Mouse (Mus musculus): Measurements from ENCODE around the gene Btbd18. TPM values are rescaled to one million over a fixed set of nuclear protein-coding genes. Genes with fewer than 3 reads are reported as not detected.
A peak's percentile ranks its signal among the peaks of the same experiment; 100 is the strongest.

The Btbd18 gene
- not detected for total RNA-seq (2021)
- long read RNA-seq, experiment 1, result 0 reads
- long read RNA-seq, experiment 2, result 0 reads

- DNase-seq, result no peak
- intact Hi-C loops (cut with DNase I; ENCODE audit: low total_unique reads), result loop anchor here (5.0 kb wide), 1 partner anchor 37 kb away; no protein-coding TSS in a partner anchor
Measured at GRCm38 (mm10) chr2:84658806-84659205, at the start of gene Btbd18. Btbd18 (plus strand) TSS chr2:84659079.

- intact Hi-C loops (cut with DNase I; ENCODE audit: low total_unique reads), result no loop called here
- DNase-seq, result no peak
Measured at GRCm38 (mm10) chr2:84612764-84613163, 46.1 kb upstream of the Btbd18 start.

GRCm38 (mm10) chr2:84617637-84618515 is 41.0 kb upstream of the Btbd18 start:
- no peak for DNase-seq
- intact Hi-C loops (cut with DNase I; ENCODE audit: low total_unique reads), result loop anchor here (5.0 kb wide), 1 partner anchor 49 kb away; no protein-coding TSS in a partner anchor

- no peak for DNase-seq
- intact Hi-C loops (cut with DNase I; ENCODE audit: low total_unique reads), result loop anchor here (5.0 kb wide), 1 partner anchor 48 kb away; no protein-coding TSS in a partner anchor
Measured at GRCm38 (mm10) chr2:84618914-84619313, 40.0 kb upstream of the Btbd18 start.

GRCm38 (mm10) chr2:84619646-84620340 is 39.1 kb upstream of the Btbd18 start:
- intact Hi-C loops (cut with DNase I; ENCODE audit: low total_unique reads), result loop anchor here (5.0 kb wide), 2 partner anchors 38 to 48 kb away; partner anchors contain the start of gene Btbd18
- no peak for DNase-seq

- intact Hi-C loops (cut with DNase I; ENCODE audit: low total_unique reads), result loop anchor here (5.0 kb wide), 1 partner anchor 35 kb away; the partner anchor contains the start of gene Btbd18
- no peak for DNase-seq
Measured at GRCm38 (mm10) chr2:84622668-84623067, 36.2 kb upstream of the Btbd18 start.

GRCm38 (mm10) chr2:84623428-84624119 is 35.3 kb upstream of the Btbd18 start:
- intact Hi-C loops (cut with DNase I; ENCODE audit: low total_unique reads), result loop anchor here (5.0 kb wide), 1 partner anchor 34 kb away; the partner anchor contains the start of gene Btbd18

GRCm38 (mm10) chr2:84624201-84624600 is 34.7 kb upstream of the Btbd18 start:
- DNase-seq, result no peak
- intact Hi-C loops (cut with DNase I; ENCODE audit: low total_unique reads), result loop anchor here (5.0 kb wide), 1 partner anchor 33 kb away; the partner anchor contains the start of gene Btbd18

More at GRCm38 (mm10) chr2:84623428-84624119, 35.3 kb upstream of the Btbd18 start:
- DNase-seq, result no peak

- DNase-seq, result no peak
- intact Hi-C loops (cut with DNase I; ENCODE audit: low total_unique reads), result no loop called here
Measured at GRCm38 (mm10) chr2:84626366-84626975, 32.4 kb upstream of the Btbd18 start.

- intact Hi-C loops (cut with DNase I; ENCODE audit: low total_unique reads), result no loop called here
Measured at GRCm38 (mm10) chr2:84627036-84627435, 31.8 kb upstream of the Btbd18 start.

GRCm38 (mm10) chr2:84632001-84632400 is 26.9 kb upstream of the Btbd18 start:
- no peak for DNase-seq
- intact Hi-C loops (cut with DNase I; ENCODE audit: low total_unique reads), result no loop called here

More at GRCm38 (mm10) chr2:84627036-84627435, 31.8 kb upstream of the Btbd18 start:
- DNase-seq, result no peak

GRCm38 (mm10) chr2:84632999-84633398 is 25.9 kb upstream of the Btbd18 start:
- DNase-seq, result no peak
- intact Hi-C loops (cut with DNase I; ENCODE audit: low total_unique reads), result no loop called here

- intact Hi-C loops (cut with DNase I; ENCODE audit: low total_unique reads), result no loop called here
- DNase-seq, result no peak
Measured at GRCm38 (mm10) chr2:84634006-84634405, 24.9 kb upstream of the Btbd18 start.

GRCm38 (mm10) chr2:84634934-84635482 is 23.9 kb upstream of the Btbd18 start:
- DNase-seq, result no peak
- intact Hi-C loops (cut with DNase I; ENCODE audit: low total_unique reads), result no loop called here

- intact Hi-C loops (cut with DNase I; ENCODE audit: low total_unique reads), result no loop called here
Measured at GRCm38 (mm10) chr2:84635611-84636010, 23.3 kb upstream of the Btbd18 start.

GRCm38 (mm10) chr2:84636231-84636741 is 22.6 kb upstream of the Btbd18 start:
- DNase-seq, result no peak
- intact Hi-C loops (cut with DNase I; ENCODE audit: low total_unique reads), result no loop called here

More at GRCm38 (mm10) chr2:84635611-84636010, 23.3 kb upstream of the Btbd18 start:
- DNase-seq, result peak; percentile 87

- intact Hi-C loops (cut with DNase I; ENCODE audit: low total_unique reads), result no loop called here
- peak; percentile 32 for DNase-seq
Measured at GRCm38 (mm10) chr2:84637452-84638165, 21.3 kb upstream of the Btbd18 start.

All from gastrocnemius, postnatal 14 days (tissue).